ENCODE assay signal across 21 mouse cellular contexts in genomic region chr6:86250830-86251229, GRCm38 (mm10). TPM values are rescaled to one million over a fixed set of nuclear protein-coding genes. Genes with fewer than 3 reads are reported as not detected.
DNase-seq lines count a peak whose midpoint lies in the region; ATAC-seq and TF ChIP-seq lines count a peak whose summit lies in the region.
"Had no signal": no experiment of that assay in that cellular context is flagged by ENCODE, and none has a peak within 500 bp of the region (broad histone marks: within the 10 kb centered on the region; RNA-seq: fewer than 3 reads in every experiment).

No protein-coding gene starts in this region.

- peak; percentile 52; the same call in 1 of the 2 replicates for ATAC-seq in hindbrain, embryonic 16.5 days
- ATAC-seq in hindbrain, embryonic 13.5 days (ENCODE audit: low FRiP score), result no peak
- peak; percentile 32; the same call in 1 of the 2 replicates for ATAC-seq in forebrain, postnatal 0 days
- ATAC-seq: inflammation-experienced regulatory T-cells, adult 6 months; liver, postnatal 0 days had no signal

- H3K27ac ChIP-seq in hindbrain, embryonic 16.5 days (ENCODE audit: low read depth, low read length), result no peak overlapping the region
- H3K27ac ChIP-seq in hindbrain, embryonic 13.5 days, result no peak overlapping the region
- peak overlapping the region; percentile 45; the same call in 1 of the 2 replicates for H3K27ac ChIP-seq in forebrain, postnatal 0 days (ENCODE audit: low read depth, low read length)

- WGBS in hindbrain, embryonic 16.5 days, result 52% methylated on average over 8 of the region's 8 CpGs
- WGBS in hindbrain, embryonic 13.5 days, result 60% methylated on average over 8 of the region's 8 CpGs
- WGBS in forebrain, postnatal 0 days, result 31% methylated on average over 8 of the region's 8 CpGs

- H3K9ac ChIP-seq in hindbrain, embryonic 16.5 days (ENCODE audit: low read depth, low read length), result no peak overlapping the region
- no peak overlapping the region for H3K9ac ChIP-seq in hindbrain, embryonic 13.5 days
- no peak overlapping the region for H3K9ac ChIP-seq in forebrain, postnatal 0 days
- H3K9ac ChIP-seq: liver, postnatal 0 days had no signal

- H3K9me3 ChIP-seq in hindbrain, embryonic 16.5 days (ENCODE audit: control insufficient read depth, low read length), result no peaks in the 10 kb centered on the region
- H3K9me3 ChIP-seq in hindbrain, embryonic 13.5 days, result no peaks in the 10 kb centered on the region
- no peaks in the 10 kb centered on the region for H3K9me3 ChIP-seq in forebrain, postnatal 0 days (ENCODE audit: low read length)

- H3K4me1 ChIP-seq in hindbrain, embryonic 16.5 days (ENCODE audit: control insufficient read depth, insufficient read depth, low read depth, low read length), result no peaks in the 10 kb centered on the region
- H3K4me1 ChIP-seq in hindbrain, embryonic 13.5 days (replicated peaks), result peaks cover 15% of the 10 kb centered on the region; the same call in 1 of the 2 replicates
- H3K4me1 ChIP-seq in forebrain, postnatal 0 days (ENCODE audit: insufficient read depth), result peaks cover 23% of the 10 kb centered on the region

- H3K4me3 ChIP-seq in hindbrain, embryonic 16.5 days (ENCODE audit: low read length), result no peak overlapping the region
- no peak overlapping the region for H3K4me3 ChIP-seq in hindbrain, embryonic 13.5 days
- H3K4me3 ChIP-seq in forebrain, postnatal 0 days (ENCODE audit: low read depth, low read length), result no peak overlapping the region
- H3K4me3 ChIP-seq: erythroblast, embryonic 14.5 days had no signal

- H3K36me3 ChIP-seq in hindbrain, embryonic 16.5 days (ENCODE audit: control insufficient read depth, insufficient read depth, low read length), result no peaks in the 10 kb centered on the region
- no peaks in the 10 kb centered on the region for H3K36me3 ChIP-seq in hindbrain, embryonic 13.5 days
- H3K36me3 ChIP-seq in forebrain, postnatal 0 days (ENCODE audit: insufficient read depth), result no peaks in the 10 kb centered on the region

- H3K27me3 ChIP-seq in hindbrain, embryonic 16.5 days (replicated peaks; ENCODE audit: control insufficient read depth, insufficient read depth, low read length), result no peaks in the 10 kb centered on the region
- H3K27me3 ChIP-seq in hindbrain, embryonic 13.5 days, result no peaks in the 10 kb centered on the region
- no peaks in the 10 kb centered on the region for H3K27me3 ChIP-seq in forebrain, postnatal 0 days (ENCODE audit: insufficient read depth, low read length)

- TF ChIP-seq CTCF in forebrain, postnatal 0 days (IDR thresholded peaks at IDR 0.05; ENCODE audit: low read depth), result no peak

- no peak overlapping the region for H3K4me2 ChIP-seq in hindbrain, embryonic 16.5 days (ENCODE audit: low read length)
- no peak overlapping the region for H3K4me2 ChIP-seq in hindbrain, embryonic 13.5 days
- no peak overlapping the region for H3K4me2 ChIP-seq in forebrain, postnatal 0 days (ENCODE audit: low read depth)

- peak; percentile 56 to 57 for DNase-seq in right cerebral cortex, postnatal 10 days (ENCODE audit: low spot score in 2 of 2)
- no peak for DNase-seq in right cerebral cortex, postnatal 4 days
- DNase-seq in forebrain, postnatal 0 days, result peak; percentile 31
- no peak for DNase-seq in adrenal gland, postnatal 10 days
- no peak for DNase-seq in kidney, adult 11 months
- DNase-seq: adrenal gland, adult 2 months; cerebellum, adult 11 months; gastrocnemius, postnatal 10 days; heart, adult 18-20 months; heart, postnatal 36 days; kidney, adult 8-10 months; kidney, postnatal 14 days; liver, postnatal 0 days; lung, postnatal 10 days; midbrain, embryonic 14.5 days; thymus, postnatal 36 days had no signal

RNA-seq across cellular contexts. Expression of gene Tgfa, which starts 55.8 kb away (rescaled TPM):
- 17.8 and 20.6 TPM in 2 replicates for polyA plus RNA-seq in hindbrain, embryonic 16.5 days (2015; fragmentation: Nextera tagmentation; extraction: Ambion mirVana)
- 9.5 and 9.6 TPM in 2 replicates for polyA plus RNA-seq in hindbrain, embryonic 13.5 days (2015; fragmentation: Nextera tagmentation; extraction: Ambion mirVana)
- 49.5 and 50.8 TPM in 2 replicates for total RNA-seq in forebrain, postnatal 0 days (2014; rRNA removed)
- polyA plus RNA-seq in forebrain, postnatal 0 days (2015; fragmentation: Nextera tagmentation; extraction: Ambion mirVana), result 20.3 and 29.9 TPM in 2 replicates
- total RNA-seq in adrenal gland, postnatal 10 days (2021), result 1 to 10 TPM; 8.1 to 9.0 TPM
- total RNA-seq: megakaryocyte, adult 5-6 weeks had no signal
- polyA plus RNA-seq: erythroblast, embryonic 14.5 days had no signal

Comparison
In these comparisons a context has a peak if more than half of its experiments do, and no peak if none do; other contexts are left out.
1. DNase-seq: peak in right cerebral cortex, postnatal 10 days (2 of 2) and forebrain, postnatal 0 days (single experiment); none in right cerebral cortex, postnatal 4 days (single experiment), adrenal gland, postnatal 10 days (single experiment) and kidney, adult 11 months (single experiment).